ENCODE assay signal across 15 mouse cellular contexts in the genomic region with DNA sequence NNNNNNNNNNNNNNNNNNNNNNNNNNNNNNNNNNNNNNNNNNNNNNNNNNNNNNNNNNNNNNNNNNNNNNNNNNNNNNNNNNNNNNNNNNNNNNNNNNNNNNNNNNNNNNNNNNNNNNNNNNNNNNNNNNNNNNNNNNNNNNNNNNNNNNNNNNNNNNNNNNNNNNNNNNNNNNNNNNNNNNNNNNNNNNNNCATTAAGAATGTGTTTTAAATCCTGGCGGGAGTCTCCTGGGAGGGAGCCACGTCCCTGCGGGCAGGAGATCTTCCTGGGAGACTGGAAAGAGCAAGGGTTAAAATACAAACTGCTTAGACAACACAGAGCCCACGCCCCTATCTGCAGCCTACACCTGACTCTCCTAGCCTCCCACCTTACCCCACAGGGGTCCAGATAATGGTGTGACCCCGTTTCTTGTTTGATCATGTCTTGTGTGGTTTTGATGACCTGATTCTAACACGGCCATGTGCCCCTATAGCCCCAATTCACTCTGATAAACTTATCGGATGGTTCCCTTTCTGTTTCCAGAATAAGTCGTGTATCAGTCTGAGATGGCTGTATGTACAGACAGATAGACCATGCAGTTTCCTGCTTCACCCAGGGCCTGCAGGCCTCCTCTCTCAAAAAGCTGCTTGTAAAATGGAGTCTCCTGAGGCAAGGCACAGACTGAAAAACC.
DNase-seq lines count a peak whose midpoint lies in the region; ATAC-seq and TF ChIP-seq lines count a peak whose summit lies in the region.
"Had no signal": no experiment of that assay in that cellular context is flagged by ENCODE, and none has a peak within 500 bp of the region (broad histone marks: within the 10 kb centered on the region; RNA-seq: fewer than 3 reads in every experiment).

No protein-coding gene starts in this region.

- no peak for TF ChIP-seq EP300 in ES-Bruce4 (IDR thresholded peaks at IDR 0.05; ENCODE audit: insufficient read depth, low read depth, low read length)

- 36% methylated on average over 8 of the region's 8 CpGs for WGBS in hindbrain, embryonic 10.5 days
- WGBS in hindbrain, embryonic 11.5 days: 29% methylated on average over 8 of the region's 8 CpGs
- 22% methylated on average over 8 of the region's 8 CpGs for WGBS in embryonic facial prominence, embryonic 14.5 days
- 29% methylated on average over 8 of the region's 8 CpGs for WGBS in limb, embryonic 12.5 days

- no peak for DNase-seq in hindbrain, embryonic 10.5 days (ENCODE audit: low spot score)
- DNase-seq in hindbrain, embryonic 11.5 days (ENCODE audit: low spot score): no peak
- no peak for DNase-seq in embryonic facial prominence, embryonic 14.5 days (ENCODE audit: low spot score)
- DNase-seq in lung, adult 18-20 months: no peak
- DNase-seq in urinary bladder, postnatal 14 days (ENCODE audit: low spot score): no peak
- DNase-seq in frontal cortex, postnatal 10 days (ENCODE audit: low spot score in 2 of 2): no peak
- DNase-seq: adrenal gland, postnatal 36 days; cerebellum, adult 11-12 months; gastrocnemius, postnatal 36 days; thymus, postnatal 25 days had no signal

- TF ChIP-seq CTCF in ES-Bruce4 (IDR thresholded peaks at IDR 0.05; ENCODE audit: low read depth, low read length): no peak

- ATAC-seq in hindbrain, embryonic 11.5 days (ENCODE audit: low FRiP score): no peak
- no peak for ATAC-seq in embryonic facial prominence, embryonic 14.5 days (ENCODE audit: low read depth)
- ATAC-seq in limb, embryonic 12.5 days (ENCODE audit: insufficient number of reproducible peaks, insufficient read depth, low FRiP score, low TSS enrichment, low read depth): no peak
- ATAC-seq: liver, embryonic 12.5 days had no signal

- no peak overlapping the region for H3K9ac ChIP-seq in hindbrain, embryonic 11.5 days (ENCODE audit: low read depth, low read length)
- peak overlapping the region; percentile 30; the same call in 1 of the 2 replicates for H3K9ac ChIP-seq in ES-Bruce4 (ENCODE audit: low read depth, poor library complexity, severe bottlenecking)
- 0 out of 2 replicates have a peak overlapping the region, but pooled peaks have one; percentile 15 for H3K9ac ChIP-seq in embryonic facial prominence, embryonic 14.5 days (ENCODE audit: low read depth, low read length)
- 0 out of 2 replicates have a peak overlapping the region, but pooled peaks have one; percentile 18 for H3K9ac ChIP-seq in limb, embryonic 12.5 days (replicated peaks)
- H3K9ac ChIP-seq: heart, embryonic 15.5 days; liver, embryonic 12.5 days had no signal

- H3K27ac ChIP-seq in hindbrain, embryonic 10.5 days: peak overlapping the region; percentile 80
- H3K27ac ChIP-seq in hindbrain, embryonic 11.5 days (ENCODE audit: low read depth, low read length): no peak overlapping the region
- H3K27ac ChIP-seq in ES-Bruce4 (ENCODE audit: insufficient read depth, low read length): peak overlapping the region; percentile 85
- 0 out of 2 replicates have a peak overlapping the region, but pooled peaks have one; percentile 57 for H3K27ac ChIP-seq in embryonic facial prominence, embryonic 14.5 days (replicated peaks; ENCODE audit: low read depth, low read length)
- H3K27ac ChIP-seq in limb, embryonic 12.5 days: peak overlapping the region; percentile 74
- H3K27ac ChIP-seq: heart, embryonic 15.5 days; hindbrain, postnatal 0 days; liver, embryonic 12.5 days had no signal

- H3K4me3 ChIP-seq in hindbrain, embryonic 10.5 days: no peak overlapping the region
- H3K4me3 ChIP-seq in hindbrain, embryonic 11.5 days (ENCODE audit: low read depth, low read length): no peak overlapping the region
- H3K4me3 ChIP-seq in ES-Bruce4 (ENCODE audit: low read depth, low read length): peak overlapping the region; percentile 11
- H3K4me3 ChIP-seq in embryonic facial prominence, embryonic 14.5 days (ENCODE audit: low read depth, low read length): no peak overlapping the region
- H3K4me3 ChIP-seq in limb, embryonic 12.5 days (replicated peaks): no peak overlapping the region
- H3K4me3 ChIP-seq: heart, embryonic 15.5 days; liver, embryonic 12.5 days had no signal

- no peak overlapping the region for H3K4me2 ChIP-seq in hindbrain, embryonic 11.5 days (replicated peaks; ENCODE audit: low read depth, low read length)
- no peak overlapping the region for H3K4me2 ChIP-seq in embryonic facial prominence, embryonic 14.5 days (ENCODE audit: low read depth, low read length)
- peak overlapping the region; percentile 33 for H3K4me2 ChIP-seq in limb, embryonic 12.5 days
- H3K4me2 ChIP-seq: heart, embryonic 15.5 days; liver, embryonic 12.5 days had no signal

- H3K27me3 ChIP-seq in hindbrain, embryonic 10.5 days (ENCODE audit: insufficient read depth, poor library complexity, severe bottlenecking): peaks cover 17% of the 10 kb centered on the region; the same call in 1 of the 2 replicates
- no peaks in the 10 kb centered on the region for H3K27me3 ChIP-seq in hindbrain, embryonic 11.5 days (ENCODE audit: control insufficient read depth, insufficient read depth, low read length)
- H3K27me3 ChIP-seq in ES-Bruce4 (ENCODE audit: control insufficient read depth, insufficient read depth, low read length, poor library complexity, severe bottlenecking): no peaks in the 10 kb centered on the region
- H3K27me3 ChIP-seq in embryonic facial prominence, embryonic 14.5 days (replicated peaks; ENCODE audit: control insufficient read depth, insufficient read depth, low read length): no peaks in the 10 kb centered on the region
- no peaks in the 10 kb centered on the region for H3K27me3 ChIP-seq in limb, embryonic 12.5 days
- H3K27me3 ChIP-seq: heart, embryonic 15.5 days; liver, embryonic 12.5 days had no signal

- no peaks in the 10 kb centered on the region for H3K36me3 ChIP-seq in hindbrain, embryonic 10.5 days
- no peaks in the 10 kb centered on the region for H3K36me3 ChIP-seq in hindbrain, embryonic 11.5 days (ENCODE audit: control insufficient read depth, insufficient read depth, low read length)
- no peaks in the 10 kb centered on the region for H3K36me3 ChIP-seq in ES-Bruce4 (ENCODE audit: control insufficient read depth, insufficient read depth, low read length, poor library complexity, severe bottlenecking)
- no peaks in the 10 kb centered on the region for H3K36me3 ChIP-seq in embryonic facial prominence, embryonic 14.5 days (ENCODE audit: control insufficient read depth, insufficient read depth, low read length)
- no peaks in the 10 kb centered on the region for H3K36me3 ChIP-seq in limb, embryonic 12.5 days
- H3K36me3 ChIP-seq: heart, embryonic 15.5 days; liver, embryonic 12.5 days had no signal

- TF ChIP-seq POLR2A in ES-Bruce4 (IDR thresholded peaks at IDR 0.05; ENCODE audit: insufficient read depth, low read length): no peak

- peaks cover 1% of the 10 kb centered on the region for H3K9me3 ChIP-seq in hindbrain, embryonic 10.5 days
- no peaks in the 10 kb centered on the region for H3K9me3 ChIP-seq in hindbrain, embryonic 11.5 days (ENCODE audit: control insufficient read depth, low read length)
- H3K9me3 ChIP-seq in ES-Bruce4 (replicated peaks; ENCODE audit: control insufficient read depth, insufficient read depth, low read length, poor library complexity, severe bottlenecking): no peaks in the 10 kb centered on the region
- H3K9me3 ChIP-seq in embryonic facial prominence, embryonic 14.5 days (ENCODE audit: control insufficient read depth, low read length): peaks cover 3% of the 10 kb centered on the region; the same call in 1 of the 2 replicates
- 0 out of 2 replicates have a peak, but pooled peaks cover 8% of the 10 kb centered on the region for H3K9me3 ChIP-seq in limb, embryonic 12.5 days
- H3K9me3 ChIP-seq: heart, embryonic 15.5 days; liver, embryonic 12.5 days had no signal

- peaks cover 45% of the 10 kb centered on the region for H3K4me1 ChIP-seq in hindbrain, embryonic 10.5 days (replicated peaks)
- peaks cover 3% of the 10 kb centered on the region; the same call in 1 of the 2 replicates for H3K4me1 ChIP-seq in hindbrain, embryonic 11.5 days (replicated peaks; ENCODE audit: control insufficient read depth, insufficient read depth, low read length)
- H3K4me1 ChIP-seq in ES-Bruce4 (ENCODE audit: control insufficient read depth, insufficient read depth, low read length): peaks cover 7% of the 10 kb centered on the region
- H3K4me1 ChIP-seq in embryonic facial prominence, embryonic 14.5 days (ENCODE audit: control insufficient read depth, insufficient read depth, low read length): peaks cover 27% of the 10 kb centered on the region
- peaks cover 40% of the 10 kb centered on the region for H3K4me1 ChIP-seq in limb, embryonic 12.5 days (replicated peaks)
